Mouse (Mus musculus): ENCODE measurements around the gene Ccdc85c.

GRCm38 (mm10) chr12:108220621-108221020, 54.6 kb downstream of the Ccdc85c start:
- TF ChIP-seq CTCF (IDR thresholded peaks at IDR 0.05; ENCODE audit: insufficient read depth, low read length) (no peak), POLR2A (IDR thresholded peaks at IDR 0.05; ENCODE audit: borderline replicate concordance, extremely low read depth, low read depth, low read length) (no peak)
